Mouse (Mus musculus): ENCODE measurements around the gene Nfib. TPM values are rescaled to one million over a fixed set of nuclear protein-coding genes. Genes with fewer than 3 reads are reported as not detected.

The Nfib gene
- polyA plus RNA-seq, 2 experiments, result 1.7 to 2.6 TPM

DNA sequence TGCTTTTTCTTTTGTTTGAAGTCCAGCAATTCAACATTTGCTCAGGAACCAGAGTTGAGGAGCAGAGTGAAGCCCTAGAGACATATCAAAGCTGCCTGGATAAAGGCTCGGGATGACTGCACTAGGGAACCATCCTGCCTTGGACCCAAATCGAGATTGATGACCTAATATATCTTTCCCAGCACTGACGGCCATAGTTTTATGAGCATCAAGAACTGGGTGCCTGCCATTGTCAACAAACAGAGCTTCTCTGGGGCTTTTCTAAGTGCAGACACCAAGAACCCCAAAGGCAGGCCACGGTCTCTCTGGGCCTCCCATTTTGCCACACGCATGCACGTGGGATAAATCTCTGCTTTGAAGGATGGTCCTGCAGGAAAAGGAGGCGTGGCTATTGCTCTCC, 153.3 kb downstream of the Nfib start:
- no peaks in the 10 kb centered on the region for H3K36me3 ChIP-seq (replicated peaks; ENCODE audit: control insufficient read depth, insufficient read depth, low read depth)
- ATAC-seq (ENCODE audit: insufficient read depth), result no peak
- TF ChIP-seq CTCF (IDR thresholded peaks at IDR 0.05; ENCODE audit: low read depth), result no peak
- no peak for TF ChIP-seq EP300 (IDR thresholded peaks at IDR 0.05; ENCODE audit: low read depth)
- 51% methylated on average over 7 of the region's 7 CpGs for WGBS (ENCODE audit: insufficient replicate concordance)
- H3K27me3 ChIP-seq (ENCODE audit: control insufficient read depth, insufficient read depth, low read length), result no peaks in the 10 kb centered on the region
- H3K27ac ChIP-seq, result no peak overlapping the region
- no peak for DNase-seq (ENCODE audit: low read depth in 3 of 3, low spot score in 3 of 3)
- no peaks in the 10 kb centered on the region for H3K9me3 ChIP-seq (ENCODE audit: control insufficient read depth, low read length)
- H3K9ac ChIP-seq (replicated peaks), result no peak overlapping the region
- H3K4me1 ChIP-seq (replicated peaks; ENCODE audit: control insufficient read depth in 2 of 2, insufficient read depth in 2 of 2, low read length in 1 of 2), result no peaks in the 10 kb centered on the region
- no peak overlapping the region for H3K4me2 ChIP-seq (ENCODE audit: low read depth)
- H3K4me3 ChIP-seq (ENCODE audit: insufficient read depth in 1 of 2, low read depth in 2 of 2, low read length in 2 of 2), result no peak overlapping the region

DNA sequence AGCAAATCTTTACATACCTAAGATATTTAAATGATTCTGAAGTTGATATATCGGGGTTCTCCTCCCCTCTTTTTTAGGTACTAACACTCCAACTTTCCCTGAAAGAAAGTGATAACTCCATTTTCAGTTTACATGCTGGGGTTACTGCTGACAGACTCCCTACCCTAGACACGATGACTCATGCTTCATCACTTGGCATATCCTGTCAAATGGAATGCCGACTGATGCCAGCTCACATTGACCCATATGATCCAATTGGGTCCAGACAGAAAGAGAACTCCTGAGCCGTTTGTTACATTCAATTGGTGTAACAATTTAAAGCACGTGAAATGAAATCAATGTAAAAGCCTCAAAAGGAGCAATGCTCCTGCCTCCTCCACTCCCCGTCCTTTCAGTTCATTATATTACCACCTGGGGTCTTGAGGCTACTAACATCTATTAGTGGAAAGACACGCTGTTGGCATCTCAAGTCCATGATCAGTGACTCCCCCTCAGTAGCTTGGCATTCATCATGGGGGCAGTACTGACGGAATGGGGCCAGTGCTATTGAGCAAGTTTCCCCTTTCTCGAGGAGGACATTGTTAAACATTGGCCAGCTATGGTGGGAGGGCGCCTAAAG, 155.7 kb downstream of the Nfib start:
- DNase-seq (ENCODE audit: low read depth in 3 of 3, low spot score in 3 of 3) (no peak), ATAC-seq (ENCODE audit: insufficient read depth) (no peak)
- H3K4me3 ChIP-seq (ENCODE audit: insufficient read depth in 1 of 2, low read depth in 2 of 2, low read length in 2 of 2), result no peak overlapping the region
- WGBS (ENCODE audit: insufficient replicate concordance), result 61% methylated on average over 10 of the region's 10 CpGs
- no peaks in the 10 kb centered on the region for H3K36me3 ChIP-seq (replicated peaks; ENCODE audit: control insufficient read depth, insufficient read depth, low read depth)
- no peak overlapping the region for H3K27ac ChIP-seq
- no peak for TF ChIP-seq CTCF (IDR thresholded peaks at IDR 0.05; ENCODE audit: low read depth)
- TF ChIP-seq EP300 (IDR thresholded peaks at IDR 0.05; ENCODE audit: low read depth), result no peak
- no peak overlapping the region for H3K4me2 ChIP-seq (ENCODE audit: low read depth)
- no peaks in the 10 kb centered on the region for H3K9me3 ChIP-seq (ENCODE audit: control insufficient read depth, low read length)
- H3K9ac ChIP-seq (replicated peaks), result no peak overlapping the region
- no peaks in the 10 kb centered on the region for H3K27me3 ChIP-seq (ENCODE audit: control insufficient read depth, insufficient read depth, low read length)
- no peaks in the 10 kb centered on the region for H3K4me1 ChIP-seq (replicated peaks; ENCODE audit: control insufficient read depth in 2 of 2, insufficient read depth in 2 of 2, low read length in 1 of 2)

- H3K27ac ChIP-seq, result no peak overlapping the region
- 56% methylated on average over 1 of the region's 1 CpGs for WGBS (ENCODE audit: insufficient replicate concordance)
- H3K27me3 ChIP-seq (ENCODE audit: control insufficient read depth, insufficient read depth, low read length), result no peaks in the 10 kb centered on the region
Observed at GRCm38 (mm10) chr4:82548247-82548646, 157.3 kb downstream of the Nfib start.

GRCm38 (mm10) chr4:82543936-82544335, 161.6 kb downstream of the Nfib start:
- H3K9me3 ChIP-seq (ENCODE audit: control insufficient read depth, low read length), result no peaks in the 10 kb centered on the region
- no peak overlapping the region for H3K27ac ChIP-seq
- no peak overlapping the region for H3K4me2 ChIP-seq (ENCODE audit: low read depth)
- no peaks in the 10 kb centered on the region for H3K36me3 ChIP-seq (replicated peaks; ENCODE audit: control insufficient read depth, insufficient read depth, low read depth)
- no peak overlapping the region for H3K9ac ChIP-seq (replicated peaks)
- H3K4me1 ChIP-seq (replicated peaks; ENCODE audit: control insufficient read depth in 2 of 2, insufficient read depth in 2 of 2, low read length in 1 of 2), result no peaks in the 10 kb centered on the region; a peak in 1 of 4 replicates
- DNase-seq (ENCODE audit: low read depth in 3 of 3, low spot score in 3 of 3) (no peak), ATAC-seq (ENCODE audit: insufficient read depth) (no peak)
- H3K27me3 ChIP-seq (ENCODE audit: control insufficient read depth, insufficient read depth, low read length), result peaks cover under 1% of the 10 kb centered on the region
- no peak overlapping the region for H3K4me3 ChIP-seq (ENCODE audit: insufficient read depth in 1 of 2, low read depth in 2 of 2, low read length in 2 of 2)
- 49% methylated on average over 3 of the region's 3 CpGs for WGBS (ENCODE audit: insufficient replicate concordance)
- TF ChIP-seq CTCF (IDR thresholded peaks at IDR 0.05; ENCODE audit: low read depth), result no peak
- TF ChIP-seq EP300 (IDR thresholded peaks at IDR 0.05; ENCODE audit: low read depth), result no peak

More at GRCm38 (mm10) chr4:82548247-82548646, 157.3 kb downstream of the Nfib start:
- Histone ChIP-seq H3K9me3 (ENCODE audit: control insufficient read depth, low read length) (no peaks in the 10 kb centered on the region), H3K4me2 (ENCODE audit: low read depth) (no peak overlapping the region), H3K4me1 (replicated peaks; ENCODE audit: control insufficient read depth in 2 of 2, insufficient read depth in 2 of 2, low read length in 1 of 2) (no peaks in the 10 kb centered on the region), H3K36me3 (replicated peaks; ENCODE audit: control insufficient read depth, insufficient read depth, low read depth) (no peaks in the 10 kb centered on the region), H3K4me3 (ENCODE audit: insufficient read depth in 1 of 2, low read depth in 2 of 2, low read length in 2 of 2) (no peak overlapping the region), H3K9ac (replicated peaks) (no peak overlapping the region)
- no peak for TF ChIP-seq CTCF (IDR thresholded peaks at IDR 0.05; ENCODE audit: low read depth)
- TF ChIP-seq EP300 (IDR thresholded peaks at IDR 0.05; ENCODE audit: low read depth), result no peak
- DNase-seq (ENCODE audit: low read depth in 3 of 3, low spot score in 3 of 3) (no peak), ATAC-seq (ENCODE audit: insufficient read depth) (no peak)

DNA sequence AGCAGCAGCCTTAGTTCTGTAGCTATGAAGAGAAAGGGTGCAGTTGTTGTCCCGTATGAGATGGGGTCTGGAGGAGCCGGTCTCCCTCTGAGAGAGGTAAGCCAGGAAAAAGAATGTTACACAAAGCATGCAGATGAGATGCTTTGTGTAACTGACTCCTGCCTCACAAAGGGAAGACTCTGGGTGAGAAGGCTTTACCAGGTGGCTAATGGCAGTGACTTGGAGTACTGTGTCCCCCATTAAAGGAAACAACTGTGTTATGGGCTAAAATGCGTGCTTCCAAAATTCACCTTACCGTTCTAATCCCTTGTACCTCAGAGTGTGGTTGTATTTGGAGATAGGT, 162.2 kb downstream of the Nfib start:
- Histone ChIP-seq H3K4me1 (replicated peaks; ENCODE audit: control insufficient read depth in 2 of 2, insufficient read depth in 2 of 2, low read length in 1 of 2) (no peaks in the 10 kb centered on the region; a peak in 1 of 4 replicates), H3K9me3 (ENCODE audit: control insufficient read depth, low read length) (no peaks in the 10 kb centered on the region), H3K4me2 (ENCODE audit: low read depth) (no peak overlapping the region), H3K36me3 (replicated peaks; ENCODE audit: control insufficient read depth, insufficient read depth, low read depth) (no peaks in the 10 kb centered on the region), H3K9ac (replicated peaks) (no peak overlapping the region), H3K4me3 (ENCODE audit: insufficient read depth in 1 of 2, low read depth in 2 of 2, low read length in 2 of 2) (no peak overlapping the region), H3K27ac (no peak overlapping the region), H3K27me3 (ENCODE audit: control insufficient read depth, insufficient read depth, low read length) (peaks cover 6% of the 10 kb centered on the region)
- 66% methylated on average over 4 of the region's 4 CpGs for WGBS (ENCODE audit: insufficient replicate concordance)
- no peak for ATAC-seq (ENCODE audit: insufficient read depth)
- DNase-seq (ENCODE audit: low read depth in 3 of 3, low spot score in 3 of 3), result no peak
- no peak for TF ChIP-seq CTCF (IDR thresholded peaks at IDR 0.05; ENCODE audit: low read depth)
- TF ChIP-seq EP300 (IDR thresholded peaks at IDR 0.05; ENCODE audit: low read depth), result no peak

Measured in liver, embryonic 14.5 days (tissue).